Mouse (Mus musculus): Measurements from ENCODE around the gene Lpcat2.

- no peak for TF ChIP-seq MAFK (IDR thresholded peaks at IDR 0.05; ENCODE audit: borderline replicate concordance, low read depth, low read length)
- TF ChIP-seq POLR2A (IDR thresholded peaks at IDR 0.05; ENCODE audit: control insufficient read depth in 1 of 2, insufficient read depth in 1 of 2, low read depth in 1 of 2, low read length in 2 of 2, poor library complexity in 1 of 2): no peak
- no peak for TF ChIP-seq CTCF (IDR thresholded peaks at IDR 0.05 in 2 of 3, conservative IDR thresholded peaks at IDR 0.05 in 1 of 3; ENCODE audit: control insufficient read depth in 1 of 3, insufficient read depth in 1 of 3, low read depth in 2 of 3, low read length in 3 of 3, poor library complexity in 1 of 3, severe bottlenecking in 1 of 3)
- TF ChIP-seq USF1 (IDR thresholded peaks at IDR 0.05; ENCODE audit: low read depth, low read length): no peak
- TF ChIP-seq ZC3H11A (IDR thresholded peaks at IDR 0.05; ENCODE audit: low read depth, low read length): no peak
- TF ChIP-seq ZKSCAN1 (IDR thresholded peaks at IDR 0.05; ENCODE audit: low read depth, low read length): no peak
- TF ChIP-seq KAT2A (conservative IDR thresholded peaks at IDR 0.05; ENCODE audit: low read depth, low read length): no peak
- TF ChIP-seq MAZ (IDR thresholded peaks at IDR 0.05; ENCODE audit: low read depth, low read length): no peak
These were observed 73.8 kb downstream of the Lpcat2 start for GRCm38 (mm10) chr8:92928986-92929385.

All from MEL (cell line).